Mouse (Mus musculus) hindbrain, embryonic 15.5 days (tissue): ENCODE measurements at regions not wholly inside any gene's neighbourhood (a gene's known extent, or its start where the extent isn't known, plus 50 kb on each side); places are given as distances from the start of the nearest gene placed in this dataset.

Experiments used
- ATAC-seq: fragments of 200-750 bp; cut with Nextera tagmentation; 2 replicates; pipeline ENCODE4 v1.8.0; 2017; ENCODE audit warnings: low read depth, moderate number of reproducible peaks, moderate TSS enrichment; ENCODE audit not compliant: low FRiP score
- H3K27ac ChIP-seq: fragments of 300-500 bp; sonication (generic); replicated peaks from 2 replicates; pipeline ENCODE4 v1.5.1; 2015; ENCODE audit warnings: mild to moderate bottlenecking, inconsistent platforms
- H3K27me3 ChIP-seq: fragments of 300-500 bp; sonication (generic); 2 replicates; pipeline ENCODE4 v1.6.1; 2015; ENCODE audit warnings: control low read depth, inconsistent platforms
- H3K36me3 ChIP-seq: fragments of 300-500 bp; sonication (generic); 2 replicates; pipeline ENCODE4 v1.6.1; 2015; ENCODE audit warnings: control low read depth, inconsistent platforms
- H3K4me1 ChIP-seq: fragments of 300-500 bp; sonication (generic); replicated peaks from 2 replicates; pipeline ENCODE4 v1.6.1; 2015; ENCODE audit warnings: control low read depth, inconsistent platforms
- H3K4me2 ChIP-seq: fragments of 300-500 bp; sonication (generic); 2 replicates; pipeline ENCODE4 v1.6.1; 2015; ENCODE audit warnings: moderate library complexity, mild to moderate bottlenecking, inconsistent platforms
- H3K4me3 ChIP-seq: fragments of 300-500 bp; sonication (generic); 2 replicates; pipeline ENCODE4 v1.5.1; 2015; ENCODE audit warnings: mild to moderate bottlenecking, inconsistent platforms
- H3K9ac ChIP-seq: fragments of 300-500 bp; sonication (generic); 2 replicates; pipeline ENCODE4 v1.6.1; 2015; ENCODE audit warnings: inconsistent platforms
- H3K9me3 ChIP-seq: fragments of 300-500 bp; sonication (generic); 2 replicates; pipeline ENCODE4 v1.6.1; 2016; ENCODE audit warnings: control low read depth, inconsistent platforms
- WGBS: fragments of 180-500 bp; shearing (Covaris S2); methylation state at CpG from one replicate; pipeline ENCODE4 v1.1.7; 2015; 5-methylcytosine and 5-hydroxymethylcytosine counted together

- Histone ChIP-seq H3K27me3 (no peaks in the 10 kb centered on the region), H3K4me2 (no peak overlapping the region), H3K9ac (no peak overlapping the region), H3K36me3 (no peaks in the 10 kb centered on the region), H3K4me1 (no peaks in the 10 kb centered on the region), H3K9me3 (no peaks in the 10 kb centered on the region), H3K27ac (no peak overlapping the region), H3K4me3 (no peak overlapping the region)
- no peak for ATAC-seq
- 75% methylated on average over 3 of the region's 3 CpGs for WGBS
These were observed 50.2 kb upstream of the Nxt1 start for GRCm38 (mm10) chr2:148622216-148622615.

DNA sequence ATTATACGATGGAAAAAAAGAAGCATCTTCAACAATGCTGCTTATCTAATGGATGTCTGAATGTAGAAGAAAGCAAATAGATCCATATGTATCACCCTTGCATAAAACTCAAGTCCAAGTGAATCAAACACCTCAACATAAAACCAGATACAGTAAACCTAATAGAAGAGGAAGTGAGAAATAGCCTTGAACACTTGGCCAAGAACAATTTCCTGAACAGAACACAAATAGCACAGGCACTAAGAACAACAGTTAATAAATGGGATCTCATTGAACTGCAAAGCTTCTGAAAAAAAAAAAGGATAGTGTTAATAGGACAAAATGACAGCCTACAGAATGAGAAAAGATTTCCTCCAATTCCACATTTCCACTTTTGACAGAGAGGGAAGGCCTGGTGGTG is 60.5 kb upstream of the Nxt1 start:
- Histone ChIP-seq H3K9me3 (no peaks in the 10 kb centered on the region), H3K9ac (no peak overlapping the region), H3K4me2 (no peak overlapping the region), H3K27me3 (no peaks in the 10 kb centered on the region), H3K4me3 (no peak overlapping the region), H3K36me3 (no peaks in the 10 kb centered on the region), H3K27ac (no peak overlapping the region), H3K4me1 (no peaks in the 10 kb centered on the region)
- ATAC-seq, result no peak
- WGBS, result 87% methylated on average over 1 of the region's 1 CpGs

- H3K27me3 ChIP-seq, result no peaks in the 10 kb centered on the region
- no peak for ATAC-seq
- 74% methylated on average over 2 of the region's 2 CpGs for WGBS
These were observed 66.9 kb upstream of the Nxt1 start for GRCm38 (mm10) chr2:148605425-148605930.

DNA sequence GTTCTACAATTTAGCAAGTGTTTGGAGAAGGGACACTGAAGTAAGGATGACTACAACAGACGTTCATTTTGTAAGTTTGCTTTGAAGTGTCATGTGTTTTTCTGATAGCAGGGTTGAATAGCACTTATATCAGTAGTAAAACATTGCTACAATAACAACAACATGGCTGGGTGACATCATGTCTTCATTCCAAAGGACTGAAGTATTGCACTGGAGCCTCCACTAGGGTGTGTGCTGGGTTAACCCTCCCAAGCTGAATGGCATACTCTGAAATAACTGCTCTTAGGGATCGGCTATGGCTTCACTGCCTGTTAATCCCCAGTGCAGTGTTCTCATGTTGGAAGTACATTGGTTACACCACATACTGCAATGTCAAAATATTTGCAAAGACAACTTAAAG is 68.5 kb upstream of the Nxt1 start:
- Histone ChIP-seq H3K4me1 (no peaks in the 10 kb centered on the region), H3K4me3 (no peak overlapping the region), H3K36me3 (no peaks in the 10 kb centered on the region), H3K9me3 (no peaks in the 10 kb centered on the region), H3K4me2 (no peak overlapping the region), H3K27ac (no peak overlapping the region), H3K27me3 (no peaks in the 10 kb centered on the region), H3K9ac (no peak overlapping the region)
- ATAC-seq, result no peak
- 80% methylated on average over 2 of the region's 2 CpGs for WGBS

More at GRCm38 (mm10) chr2:148605425-148605930, 66.9 kb upstream of the Nxt1 start:
- no peak overlapping the region for H3K4me2 ChIP-seq
- H3K4me1 ChIP-seq, result no peaks in the 10 kb centered on the region
- H3K27ac ChIP-seq, result no peak overlapping the region
- H3K36me3 ChIP-seq, result no peaks in the 10 kb centered on the region
- H3K9me3 ChIP-seq, result no peaks in the 10 kb centered on the region
- no peak overlapping the region for H3K9ac ChIP-seq
- no peak overlapping the region for H3K4me3 ChIP-seq

DNA sequence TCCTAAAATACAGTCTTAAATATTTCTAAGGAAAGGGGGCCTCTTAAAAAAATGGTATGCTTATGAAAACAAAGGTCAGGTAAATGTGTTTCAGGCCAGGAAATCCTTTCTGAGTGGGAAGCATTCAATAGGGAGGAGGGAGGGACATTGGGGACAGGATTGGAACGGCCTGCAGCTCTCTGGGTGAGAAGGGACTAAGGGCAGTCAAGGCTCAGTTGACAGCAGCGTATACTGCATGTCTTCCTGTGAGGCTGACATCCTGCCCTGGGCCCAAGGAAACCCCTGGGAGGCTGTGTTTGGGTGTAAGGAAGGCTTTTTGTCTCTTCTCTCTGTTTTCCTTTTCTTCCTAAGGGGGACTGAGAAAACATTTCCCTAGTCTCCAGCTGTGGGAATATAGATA is 69.1 kb upstream of the Nxt1 start:
- 59% methylated on average over 2 of the region's 2 CpGs for WGBS
- Histone ChIP-seq H3K9me3 (no peaks in the 10 kb centered on the region), H3K9ac (no peak overlapping the region), H3K36me3 (no peaks in the 10 kb centered on the region), H3K4me2 (no peak overlapping the region), H3K4me3 (no peak overlapping the region), H3K27ac (0 out of 2 replicates have a peak overlapping the region, but pooled peaks have one; percentile 15), H3K27me3 (no peaks in the 10 kb centered on the region), H3K4me1 (no peaks in the 10 kb centered on the region)
- ATAC-seq, result no peak

DNA sequence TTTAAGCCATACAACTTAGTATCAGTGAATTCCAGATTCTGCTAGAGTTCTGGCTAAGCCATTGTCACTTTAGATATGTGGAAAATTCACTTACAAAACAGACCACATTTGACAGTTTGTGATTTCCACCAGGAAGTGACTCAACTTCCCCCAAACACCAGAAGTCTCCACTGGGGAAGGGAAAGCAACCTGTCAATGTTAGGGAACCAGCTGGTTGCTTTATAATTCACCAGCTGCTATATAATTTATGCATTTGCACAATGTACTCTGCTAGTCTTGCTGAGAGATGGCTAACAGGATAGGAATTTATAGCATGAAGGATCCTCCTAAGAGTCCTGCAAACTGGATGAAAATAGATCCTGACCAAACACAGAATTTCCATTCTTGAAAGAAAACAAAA is 72.9 kb upstream of the Nxt1 start:
- no peaks in the 10 kb centered on the region for H3K27me3 ChIP-seq
- H3K27ac ChIP-seq, result no peak overlapping the region
- no peaks in the 10 kb centered on the region for H3K36me3 ChIP-seq
- no peaks in the 10 kb centered on the region for H3K9me3 ChIP-seq
- no peak overlapping the region for H3K4me3 ChIP-seq
- H3K9ac ChIP-seq, result no peak overlapping the region
- ATAC-seq, result no peak
- H3K4me2 ChIP-seq, result no peak overlapping the region
- no peaks in the 10 kb centered on the region for H3K4me1 ChIP-seq

DNA sequence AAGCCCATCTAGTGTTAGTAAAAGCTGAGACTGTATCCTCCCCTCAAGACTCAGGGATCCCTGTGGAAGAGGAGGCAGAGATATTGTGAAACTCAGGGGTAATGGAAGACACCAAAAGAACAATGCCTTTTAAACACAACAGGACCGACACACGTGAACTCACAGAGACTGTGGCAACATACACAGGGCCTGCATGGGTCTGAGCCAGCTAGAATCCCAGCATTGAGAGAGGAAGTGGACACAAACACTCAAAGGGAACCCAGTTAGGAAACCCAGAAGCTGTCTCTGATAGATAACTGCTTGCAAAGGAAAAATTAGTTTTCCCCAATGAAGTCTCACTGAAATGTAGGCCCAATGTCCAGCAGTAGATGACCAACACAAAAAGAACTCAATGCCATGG is 75.4 kb upstream of the Nxt1 start:
- 89% methylated on average over 2 of the region's 2 CpGs for WGBS
- Histone ChIP-seq H3K27me3 (no peaks in the 10 kb centered on the region), H3K4me3 (no peak overlapping the region)

GRCm38 (mm10) chr2:148585721-148586335 is 86.6 kb upstream of the Nxt1 start:
- Histone ChIP-seq H3K4me2 (no peak overlapping the region), H3K9ac (no peak overlapping the region)
- no peak for ATAC-seq

More for the DNA sequence above, 75.4 kb upstream of the Nxt1 start:
- Histone ChIP-seq H3K9me3 (no peaks in the 10 kb centered on the region), H3K4me2 (no peak overlapping the region), H3K4me1 (no peaks in the 10 kb centered on the region), H3K27ac (no peak overlapping the region), H3K9ac (no peak overlapping the region), H3K36me3 (no peaks in the 10 kb centered on the region)
- ATAC-seq, result no peak

GRCm38 (mm10) chr2:148582208-148582607 is 90.2 kb upstream of the Nxt1 start:
- WGBS, result 90% methylated on average over 1 of the region's 1 CpGs
- no peak overlapping the region for H3K27ac ChIP-seq
- no peaks in the 10 kb centered on the region for H3K36me3 ChIP-seq
- no peaks in the 10 kb centered on the region for H3K4me1 ChIP-seq
- no peak overlapping the region for H3K4me2 ChIP-seq
- H3K4me3 ChIP-seq, result no peak overlapping the region
- ATAC-seq, result no peak
- H3K9ac ChIP-seq, result no peak overlapping the region
- no peaks in the 10 kb centered on the region for H3K27me3 ChIP-seq
- H3K9me3 ChIP-seq, result no peaks in the 10 kb centered on the region

More at GRCm38 (mm10) chr2:148585721-148586335, 86.6 kb upstream of the Nxt1 start:
- Histone ChIP-seq H3K36me3 (no peaks in the 10 kb centered on the region), H3K27ac (no peak overlapping the region), H3K4me3 (no peak overlapping the region), H3K27me3 (no peaks in the 10 kb centered on the region), H3K9me3 (no peaks in the 10 kb centered on the region), H3K4me1 (no peaks in the 10 kb centered on the region)
- 95% methylated on average over 1 of the region's 1 CpGs for WGBS

DNA sequence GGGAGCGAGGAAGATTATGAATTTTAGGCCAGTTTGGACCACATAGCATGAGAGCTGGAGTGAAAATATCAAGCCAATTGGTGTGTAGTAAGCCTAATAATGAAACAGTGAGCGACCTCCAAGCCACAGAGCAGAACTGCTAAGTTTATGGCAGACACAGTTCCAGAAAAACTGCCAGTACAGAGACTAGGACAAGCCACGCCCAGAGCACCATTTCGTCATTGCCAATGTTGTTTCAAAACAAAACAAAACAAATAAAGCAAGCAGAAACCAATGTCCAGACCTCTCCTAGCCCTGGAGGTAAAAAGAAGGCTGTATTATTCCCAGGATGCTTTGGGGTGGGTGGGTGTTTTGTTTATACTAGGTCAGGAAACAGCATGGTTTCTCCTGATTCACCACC is 90.7 kb upstream of the Nxt1 start:
- H3K4me3 ChIP-seq, result no peak overlapping the region
- H3K36me3 ChIP-seq, result no peaks in the 10 kb centered on the region
- no peaks in the 10 kb centered on the region for H3K27me3 ChIP-seq
- no peak overlapping the region for H3K4me2 ChIP-seq
- WGBS, result 79% methylated on average over 4 of the region's 4 CpGs
- H3K27ac ChIP-seq, result no peak overlapping the region
- H3K4me1 ChIP-seq, result no peaks in the 10 kb centered on the region
- H3K9ac ChIP-seq, result no peak overlapping the region
- no peak for ATAC-seq
- H3K9me3 ChIP-seq, result no peaks in the 10 kb centered on the region

DNA sequence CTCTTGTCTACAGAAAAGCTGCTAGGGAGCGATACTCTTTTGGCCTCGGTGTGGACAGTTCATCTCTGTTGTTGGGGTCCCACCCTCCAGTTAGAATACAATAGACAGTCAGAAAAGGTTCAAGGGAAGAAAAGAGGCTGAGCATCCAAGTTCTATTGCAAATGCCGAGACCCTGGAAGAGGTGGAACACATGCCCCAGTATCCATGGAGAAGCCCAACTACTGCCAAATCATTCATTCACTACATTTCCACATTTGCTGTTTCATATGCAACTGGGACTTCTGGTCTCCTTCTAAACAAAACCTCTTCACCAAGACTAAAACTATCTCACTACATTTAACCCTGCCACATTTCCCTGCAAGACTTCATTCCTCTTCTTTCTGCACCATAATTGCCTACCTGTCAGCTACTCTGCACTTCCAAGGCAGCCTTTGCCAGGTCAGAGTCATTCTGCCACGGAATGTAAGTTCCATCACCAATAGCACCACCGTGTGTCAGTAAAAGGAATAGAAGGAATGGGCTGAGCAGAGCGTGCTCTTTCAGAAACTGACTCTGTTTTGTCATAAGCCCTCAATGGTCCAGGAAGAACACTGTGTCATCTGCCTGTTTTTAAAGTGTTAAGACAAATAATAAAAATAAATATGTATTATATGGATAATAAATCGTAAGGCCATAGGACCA is 92.0 kb upstream of the Nxt1 start:
- no peak overlapping the region for H3K27ac ChIP-seq
- no peaks in the 10 kb centered on the region for H3K27me3 ChIP-seq
- no peaks in the 10 kb centered on the region for H3K36me3 ChIP-seq
- no peak overlapping the region for H3K9ac ChIP-seq
- ATAC-seq, result peak; percentile 68; the same call in 1 of the 2 replicates
- no peak overlapping the region for H3K4me2 ChIP-seq
- 34% methylated on average over 7 of the region's 7 CpGs for WGBS
- H3K4me1 ChIP-seq, result no peaks in the 10 kb centered on the region
- no peaks in the 10 kb centered on the region for H3K9me3 ChIP-seq
- H3K4me3 ChIP-seq, result no peak overlapping the region

DNA sequence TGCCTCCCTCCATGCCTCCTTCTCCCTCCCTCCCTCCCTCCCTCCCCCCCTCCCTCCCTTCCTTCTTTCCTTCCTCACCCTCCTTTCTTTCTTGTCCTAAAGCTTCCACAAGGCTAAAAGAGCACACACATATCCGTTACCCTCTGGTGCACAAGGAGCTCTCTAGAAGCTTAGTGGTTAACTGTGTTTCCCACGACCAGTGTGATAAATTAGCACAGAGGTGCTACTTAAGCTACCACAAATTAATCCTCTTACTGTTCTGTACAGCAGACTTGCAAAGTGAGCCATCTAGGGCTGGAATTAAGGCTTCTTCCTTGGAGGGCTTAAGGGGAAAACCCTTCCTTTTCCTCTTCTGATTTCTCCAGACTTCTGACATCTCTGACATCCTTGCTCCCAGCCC is 92.8 kb upstream of the Nxt1 start:
- no peak overlapping the region for H3K27ac ChIP-seq
- H3K9ac ChIP-seq, result no peak overlapping the region
- 52% methylated on average over 2 of the region's 2 CpGs for WGBS
- no peak overlapping the region for H3K4me2 ChIP-seq
- H3K4me1 ChIP-seq, result no peaks in the 10 kb centered on the region
- no peaks in the 10 kb centered on the region for H3K27me3 ChIP-seq
- H3K36me3 ChIP-seq, result no peaks in the 10 kb centered on the region
- no peak for ATAC-seq
- no peak overlapping the region for H3K4me3 ChIP-seq
- no peaks in the 10 kb centered on the region for H3K9me3 ChIP-seq
